Mouse (Mus musculus) liver, embryonic 12.5 days (tissue): ENCODE measurements at regions not wholly inside any gene's neighbourhood (a gene's known extent, or its start where the extent isn't known, plus 50 kb on each side); places are given as distances from the start of the nearest gene placed in this dataset.

ENCODE experiments used
- ATAC-seq: fragments of 200-750 bp; cut with Nextera tagmentation; 2 replicates; pipeline ENCODE4 v1.8.0; 2017; ENCODE audit warnings: moderate number of reproducible peaks, mild to moderate bottlenecking, moderate library complexity
- H3K27ac ChIP-seq: fragments of 300-500 bp; sonication (generic); 2 replicates; pipeline ENCODE4 v1.5.1; 2016; ENCODE audit warnings: mild to moderate bottlenecking
- H3K27me3 ChIP-seq: fragments of 300-500 bp; sonication (generic); replicated peaks from 2 replicates; pipeline ENCODE4 v1.6.1; 2016; ENCODE audit warnings: mild to moderate bottlenecking, moderate library complexity
- H3K36me3 ChIP-seq: fragments of 300-500 bp; sonication (generic); 2 replicates; pipeline ENCODE4 v1.6.1; 2016; ENCODE audit warnings: mild to moderate bottlenecking, moderate library complexity
- H3K4me1 ChIP-seq: fragments of 300-500 bp; sonication (generic); 2 replicates; pipeline ENCODE4 v1.6.1; 2016
- H3K4me2 ChIP-seq: fragments of 300-500 bp; sonication (generic); 2 replicates; pipeline ENCODE4 v1.6.1; 2016; ENCODE audit warnings: mild to moderate bottlenecking, moderate library complexity
- H3K4me3 ChIP-seq: fragments of 300-500 bp; sonication (generic); 2 replicates; pipeline ENCODE4 v1.5.1; 2016; ENCODE audit warnings: mild to moderate bottlenecking, moderate library complexity
- H3K9ac ChIP-seq: fragments of 300-500 bp; sonication (generic); 2 replicates; pipeline ENCODE4 v1.6.1; 2016; ENCODE audit warnings: mild to moderate bottlenecking, moderate library complexity
- H3K9me3 ChIP-seq: fragments of 300-500 bp; sonication (generic); replicated peaks from 2 replicates; pipeline ENCODE4 v1.6.1; 2016; ENCODE audit warnings: mild to moderate bottlenecking, moderate library complexity
- WGBS: fragments of 180-500 bp; shearing (Covaris S2); methylation state at CpG from one replicate; pipeline ENCODE4 v1.1.7; 2016; ENCODE audit not compliant: insufficient replicate concordance; 5-methylcytosine and 5-hydroxymethylcytosine counted together

DNA sequence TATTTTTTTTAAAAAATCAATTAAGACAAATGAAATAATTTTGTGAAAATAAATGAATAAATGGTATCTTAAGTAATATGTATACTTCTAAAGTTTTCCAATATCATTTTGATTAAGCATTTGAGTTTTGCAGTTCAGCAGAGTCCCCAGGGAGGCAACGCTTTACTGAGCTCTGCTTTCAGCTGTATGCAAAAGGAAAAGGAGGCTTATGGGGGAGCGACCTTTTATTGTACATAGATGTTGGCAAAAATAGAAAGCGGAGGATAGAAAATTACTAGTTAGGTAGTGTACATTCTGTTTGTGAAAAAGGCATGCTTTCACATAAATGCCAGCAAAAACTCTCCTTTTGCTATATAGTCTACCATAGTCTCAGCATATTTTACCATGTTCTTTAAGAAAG, 382.2 kb downstream of the Gria2 start:
- Histone ChIP-seq H3K36me3 (no peaks in the 10 kb centered on the region), H3K9me3 (no peaks in the 10 kb centered on the region), H3K27ac (no peak overlapping the region), H3K4me2 (no peak overlapping the region), H3K27me3 (no peaks in the 10 kb centered on the region), H3K4me1 (no peaks in the 10 kb centered on the region), H3K4me3 (no peak overlapping the region), H3K9ac (no peak overlapping the region)
- no peak for ATAC-seq
- WGBS = 58% methylated on average over 3 of the region's 3 CpGs

DNA sequence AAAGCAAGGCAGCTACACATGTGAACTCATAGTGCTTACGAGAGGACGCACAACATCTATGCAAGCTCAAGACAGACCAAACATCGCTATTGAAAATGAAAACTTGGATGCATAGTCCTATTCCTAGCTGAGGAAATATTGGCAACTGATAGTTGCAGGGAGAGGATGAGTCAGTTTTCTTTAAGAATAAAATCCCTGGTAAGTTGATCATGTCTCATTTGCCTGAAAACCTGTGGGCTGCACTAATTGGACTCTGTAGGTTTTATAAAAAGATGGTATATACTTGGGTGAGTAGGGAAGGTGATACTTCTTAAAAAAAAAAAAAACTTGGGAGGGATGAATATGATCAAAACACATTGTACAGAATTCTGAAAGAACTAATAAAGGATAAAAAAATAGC, 381.2 kb downstream of the Gria2 start:
- ATAC-seq = no peak
- H3K27ac ChIP-seq = no peak overlapping the region
- no peaks in the 10 kb centered on the region for H3K27me3 ChIP-seq
- no peaks in the 10 kb centered on the region for H3K9me3 ChIP-seq
- WGBS = 72% methylated on average over 3 of the region's 3 CpGs
- H3K4me3 ChIP-seq = no peak overlapping the region
- H3K4me2 ChIP-seq = no peak overlapping the region
- H3K9ac ChIP-seq = no peak overlapping the region
- H3K36me3 ChIP-seq = no peaks in the 10 kb centered on the region
- no peaks in the 10 kb centered on the region for H3K4me1 ChIP-seq

DNA sequence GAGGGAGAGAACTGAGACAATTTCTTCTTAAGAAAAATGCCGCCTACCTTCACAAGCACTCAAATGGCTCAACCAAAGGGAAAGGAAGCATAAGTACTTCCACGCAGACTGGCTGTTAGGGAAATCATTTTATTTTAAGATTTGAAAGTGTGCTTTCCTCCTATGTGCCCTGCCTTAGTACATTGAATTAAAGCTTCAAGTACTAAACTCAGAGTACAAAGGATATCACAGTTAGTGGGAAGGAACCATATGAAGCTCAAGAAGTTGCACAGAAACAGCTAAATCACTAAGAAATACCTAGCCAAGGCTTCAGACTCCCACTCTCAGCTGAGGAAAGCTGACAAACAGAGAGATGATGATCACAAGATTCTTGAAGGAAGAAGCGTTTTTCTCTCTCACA, 380.5 kb downstream of the Gria2 start:
- no peak for ATAC-seq
- Histone ChIP-seq H3K27me3 (no peaks in the 10 kb centered on the region), H3K9me3 (no peaks in the 10 kb centered on the region), H3K4me2 (no peak overlapping the region), H3K4me3 (no peak overlapping the region), H3K27ac (no peak overlapping the region), H3K9ac (no peak overlapping the region), H3K36me3 (no peaks in the 10 kb centered on the region), H3K4me1 (no peaks in the 10 kb centered on the region)
- WGBS = 61% methylated on average over 3 of the region's 3 CpGs

DNA sequence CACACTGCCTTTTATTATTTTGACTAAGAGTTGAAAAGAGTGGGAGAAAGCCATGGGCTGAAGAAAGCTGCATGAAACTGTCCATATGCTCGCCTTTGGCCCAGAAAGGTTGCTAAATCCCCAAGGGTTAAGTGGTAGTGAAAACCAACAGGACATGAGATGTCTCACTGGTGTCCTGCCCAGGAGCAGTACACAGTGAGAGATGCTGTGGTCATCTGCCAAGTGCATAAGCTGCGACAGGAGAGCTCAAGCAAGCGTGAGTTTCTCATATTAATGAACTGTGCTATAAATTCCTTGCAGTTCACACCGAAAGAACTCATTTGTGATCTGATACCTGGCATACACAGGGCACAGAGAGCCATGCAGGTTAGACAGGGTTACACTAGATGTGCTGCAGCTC, 380.0 kb downstream of the Gria2 start:
- Histone ChIP-seq H3K36me3 (no peaks in the 10 kb centered on the region), H3K9ac (no peak overlapping the region), H3K4me3 (no peak overlapping the region), H3K27ac (no peak overlapping the region), H3K4me2 (no peak overlapping the region), H3K4me1 (no peaks in the 10 kb centered on the region), H3K9me3 (no peaks in the 10 kb centered on the region), H3K27me3 (no peaks in the 10 kb centered on the region)
- ATAC-seq = no peak
- 59% methylated on average over 4 of the region's 4 CpGs for WGBS
